Mouse (Mus musculus) forebrain, embryonic 12.5 days (tissue): Measurements from ENCODE around the gene Ankfn1. TPM values are rescaled to one million over a fixed set of nuclear protein-coding genes. Genes with fewer than 3 reads are reported as not detected.

Source experiments
- ATAC-seq: fragments of 200-750 bp; cut with Nextera tagmentation; 2 replicates; pipeline ENCODE4 v1.8.0; 2017; ENCODE audit warnings: moderate TSS enrichment; ENCODE audit not compliant: low FRiP score
- H3K27ac ChIP-seq: fragments of 300-500 bp; sonication (generic); 2 replicates; pipeline ENCODE4 v1.5.1; 2016; ENCODE audit warnings: mild to moderate bottlenecking
- H3K27me3 ChIP-seq: fragments of 300-500 bp; sonication (generic); 2 replicates; pipeline ENCODE4 v1.6.1; 2016; ENCODE audit warnings: mild to moderate bottlenecking
- H3K36me3 ChIP-seq: fragments of 300-500 bp; sonication (generic); replicated peaks from 2 replicates; pipeline ENCODE4 v1.6.1; 2016; ENCODE audit warnings: mild to moderate bottlenecking
- H3K4me1 ChIP-seq: fragments of 300-500 bp; sonication (generic); 2 replicates; pipeline ENCODE4 v1.6.1; 2016
- H3K4me2 ChIP-seq: fragments of 300-500 bp; sonication (generic); 2 replicates; pipeline ENCODE4 v1.6.1; 2016; ENCODE audit warnings: mild to moderate bottlenecking, moderate library complexity
- H3K4me3 ChIP-seq: fragments of 300-500 bp; sonication (generic); replicated peaks from 2 replicates; pipeline ENCODE4 v1.5.1; 2016; ENCODE audit warnings: mild to moderate bottlenecking
- H3K9ac ChIP-seq: fragments of 300-500 bp; sonication (generic); 2 replicates; pipeline ENCODE4 v1.6.1; 2016; ENCODE audit warnings: mild to moderate bottlenecking
- H3K9me3 ChIP-seq: fragments of 300-500 bp; sonication (generic); 2 replicates; pipeline ENCODE4 v1.6.1; 2016
- WGBS: fragments of 180-500 bp; shearing (Covaris S2); methylation state at CpG from one replicate; pipeline ENCODE4 v1.1.7; 2016; 5-methylcytosine and 5-hydroxymethylcytosine counted together
- polyA plus RNA-seq: library from polyadenylated mRNA; unstranded; fragments of >200 nt; fragmentation: Nextera tagmentation; extraction: Ambion mirVana; gene quantifications from 2 replicates; pipeline ENCODE4 v1.2.1, GENCODE M21; 2016

Ankfn1 gene
- polyA plus RNA-seq, 1 experiment from 2014 or later, result 3.5 TPM

GRCm38 (mm10) chr11:89765014-89765769 is 12.3 kb downstream of the Ankfn1 start:
- H3K27me3 ChIP-seq, result peaks cover 65% of the 10 kb centered on the region
- ATAC-seq, result peak; percentile 58; the same call in 1 of the 2 replicates
- H3K36me3 ChIP-seq, result no peaks in the 10 kb centered on the region
- no peak overlapping the region for H3K4me2 ChIP-seq
- 15% methylated on average over 2 of the region's 2 CpGs for WGBS
- H3K4me1 ChIP-seq, result peaks cover 20% of the 10 kb centered on the region
- H3K4me3 ChIP-seq, result no peak overlapping the region
- H3K9ac ChIP-seq, result no peak overlapping the region
- H3K9me3 ChIP-seq, result no peaks in the 10 kb centered on the region
- H3K27ac ChIP-seq, result 0 out of 2 replicates have a peak overlapping the region, but pooled peaks have one; percentile 1

GRCm38 (mm10) chr11:89733973-89734693 is 43.3 kb downstream of the Ankfn1 start:
- no peak overlapping the region for H3K9ac ChIP-seq
- H3K27ac ChIP-seq, result no peak overlapping the region
- no peaks in the 10 kb centered on the region for H3K36me3 ChIP-seq
- no peak overlapping the region for H3K4me3 ChIP-seq
- H3K4me1 ChIP-seq, result no peaks in the 10 kb centered on the region
- H3K9me3 ChIP-seq, result no peaks in the 10 kb centered on the region
- no peak overlapping the region for H3K4me2 ChIP-seq
- H3K27me3 ChIP-seq, result no peaks in the 10 kb centered on the region
- ATAC-seq, result no peak
- WGBS, result 90% methylated on average over 10 of the region's 10 CpGs

- Histone ChIP-seq H3K27me3 (no peaks in the 10 kb centered on the region), H3K36me3 (no peaks in the 10 kb centered on the region), H3K9ac (no peak overlapping the region), H3K9me3 (no peaks in the 10 kb centered on the region), H3K4me2 (no peak overlapping the region), H3K4me3 (no peak overlapping the region), H3K27ac (no peak overlapping the region), H3K4me1 (no peaks in the 10 kb centered on the region)
- 86% methylated on average over 7 of the region's 7 CpGs for WGBS
- ATAC-seq, result no peak
Observed at GRCm38 (mm10) chr11:89733526-89733925, 43.9 kb downstream of the Ankfn1 start.

GRCm38 (mm10) chr11:89720847-89721246 is 56.6 kb downstream of the Ankfn1 start:
- 0 out of 2 replicates have a peak, but pooled peaks have one; percentile 14 for ATAC-seq
- H3K4me3 ChIP-seq, result no peak overlapping the region
- no peaks in the 10 kb centered on the region; the same call in 1 of the 2 replicates for H3K27me3 ChIP-seq
- H3K9me3 ChIP-seq, result no peaks in the 10 kb centered on the region
- H3K27ac ChIP-seq, result no peak overlapping the region
- peaks cover 14% of the 10 kb centered on the region; the same call in 1 of the 2 replicates for H3K4me1 ChIP-seq
- 16% methylated on average over 5 of the region's 5 CpGs for WGBS
- no peak overlapping the region for H3K9ac ChIP-seq
- no peaks in the 10 kb centered on the region for H3K36me3 ChIP-seq
- H3K4me2 ChIP-seq, result no peak overlapping the region

- H3K4me2 ChIP-seq, result no peak overlapping the region
- no peaks in the 10 kb centered on the region; the same call in 1 of the 2 replicates for H3K27me3 ChIP-seq
- H3K4me1 ChIP-seq, result peaks cover 14% of the 10 kb centered on the region; the same call in 1 of the 2 replicates
- no peak overlapping the region for H3K4me3 ChIP-seq
- ATAC-seq, result no peak; the same call in 1 of the 2 replicates
- H3K27ac ChIP-seq, result no peak overlapping the region
- no peaks in the 10 kb centered on the region for H3K9me3 ChIP-seq
- H3K9ac ChIP-seq, result no peak overlapping the region
- no peaks in the 10 kb centered on the region for H3K36me3 ChIP-seq
- WGBS, result 39% methylated on average over 14 of the region's 14 CpGs
Observed at GRCm38 (mm10) chr11:89718491-89718982, 58.9 kb downstream of the Ankfn1 start.

GRCm38 (mm10) chr11:89716351-89716750 is 61.1 kb downstream of the Ankfn1 start:
- 92% methylated on average over 7 of the region's 7 CpGs for WGBS
- Histone ChIP-seq H3K4me3 (no peak overlapping the region), H3K27me3 (no peaks in the 10 kb centered on the region; the same call in 1 of the 2 replicates), H3K9me3 (no peaks in the 10 kb centered on the region), H3K27ac (no peak overlapping the region), H3K36me3 (no peaks in the 10 kb centered on the region), H3K4me2 (no peak overlapping the region), H3K4me1 (peaks cover 14% of the 10 kb centered on the region; the same call in 1 of the 2 replicates), H3K9ac (no peak overlapping the region)
- no peak for ATAC-seq

DNA sequence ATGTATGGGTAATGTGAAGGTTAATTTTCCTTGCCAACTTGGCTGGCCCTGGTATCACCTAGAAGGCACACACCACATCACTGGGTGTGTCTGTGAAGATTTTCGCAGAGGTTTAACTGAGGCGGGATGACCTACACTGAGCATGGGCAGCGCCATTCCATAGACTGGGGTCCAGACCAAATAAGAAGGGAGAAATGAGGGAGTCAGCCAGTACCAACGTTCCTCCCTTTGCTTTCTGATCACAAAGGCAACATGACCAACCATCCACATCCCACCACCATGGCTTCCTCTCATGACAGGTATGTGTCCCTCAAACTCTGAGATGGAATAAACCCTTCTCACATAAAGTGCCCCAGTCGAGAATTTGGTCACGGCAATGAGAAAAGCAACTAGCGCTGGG is 68.9 kb downstream of the Ankfn1 start:
- WGBS, result 90% methylated on average over 7 of the region's 7 CpGs
- H3K27ac ChIP-seq, result no peak overlapping the region
- no peaks in the 10 kb centered on the region for H3K4me1 ChIP-seq
- no peaks in the 10 kb centered on the region for H3K27me3 ChIP-seq
- no peak for ATAC-seq
- H3K36me3 ChIP-seq, result no peaks in the 10 kb centered on the region
- no peak overlapping the region for H3K9ac ChIP-seq
- no peaks in the 10 kb centered on the region for H3K9me3 ChIP-seq
- no peak overlapping the region for H3K4me2 ChIP-seq
- H3K4me3 ChIP-seq, result no peak overlapping the region

DNA sequence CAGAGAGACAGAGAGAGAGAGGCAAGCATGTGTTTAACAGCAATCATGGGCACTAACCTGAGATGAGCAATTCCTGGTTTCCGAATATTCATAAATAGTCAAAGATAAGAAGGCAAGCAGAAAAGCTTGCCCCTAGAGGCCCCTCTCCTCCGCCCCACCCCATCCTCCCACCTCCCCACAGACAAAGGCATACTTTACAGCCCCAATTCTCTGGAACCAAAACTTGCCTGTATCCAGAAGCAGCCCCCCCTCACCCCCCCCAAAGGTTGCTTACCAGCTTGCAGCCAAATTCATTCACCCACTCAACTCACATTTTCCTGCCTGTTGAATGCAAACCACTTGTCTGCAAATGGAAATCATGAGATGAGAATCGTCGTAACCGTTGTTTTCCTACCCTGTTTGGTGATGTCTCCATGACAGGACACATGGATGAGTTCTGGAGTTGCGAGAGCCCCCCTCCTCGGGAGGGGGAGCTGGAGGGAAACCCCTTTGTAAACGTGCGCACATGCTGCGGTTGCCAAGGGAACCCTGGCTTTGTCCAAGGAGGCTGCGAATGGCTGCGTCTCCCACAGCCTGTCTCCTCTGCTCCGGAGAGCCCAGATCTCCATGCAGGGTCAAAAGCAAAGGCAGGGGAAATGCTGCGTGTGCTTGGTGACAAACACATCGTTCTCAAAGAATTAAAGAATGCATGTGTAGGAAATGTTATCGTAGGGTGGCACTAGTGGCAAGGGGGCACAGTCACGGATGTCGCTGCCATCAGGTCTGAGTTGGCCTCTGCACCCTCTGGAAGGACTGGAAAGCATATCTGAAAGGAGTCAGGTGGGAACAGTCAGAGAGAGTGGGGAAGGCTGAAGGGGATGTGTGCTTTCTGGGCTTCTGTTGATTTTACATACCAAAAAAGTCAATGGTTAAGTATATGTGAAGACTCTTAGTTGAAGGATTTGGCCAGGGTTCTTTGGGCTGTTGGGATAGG is 80.7 kb downstream of the Ankfn1 start:
- Histone ChIP-seq H3K36me3 (no peaks in the 10 kb centered on the region), H3K4me1 (peaks cover 16% of the 10 kb centered on the region), H3K4me3 (peak overlapping the region; percentile 27), H3K27ac (no peak overlapping the region), H3K9me3 (no peaks in the 10 kb centered on the region), H3K4me2 (peak overlapping the region; percentile 56), H3K27me3 (peaks cover 11% of the 10 kb centered on the region), H3K9ac (no peak overlapping the region)
- WGBS, result 14% methylated on average over 18 of the region's 18 CpGs
- peak; percentile 93 for ATAC-seq

- 93% methylated on average over 4 of the region's 4 CpGs for WGBS
- peaks cover 8% of the 10 kb centered on the region for H3K27me3 ChIP-seq
- no peak overlapping the region for H3K4me3 ChIP-seq
- H3K9ac ChIP-seq, result no peak overlapping the region
- no peak overlapping the region for H3K27ac ChIP-seq
- no peak for ATAC-seq
- H3K4me2 ChIP-seq, result no peak overlapping the region
- no peaks in the 10 kb centered on the region for H3K9me3 ChIP-seq
- H3K4me1 ChIP-seq, result peaks cover 16% of the 10 kb centered on the region
- H3K36me3 ChIP-seq, result no peaks in the 10 kb centered on the region
Observed at GRCm38 (mm10) chr11:89693686-89694085, 83.8 kb downstream of the Ankfn1 start.

GRCm38 (mm10) chr11:89676922-89677321 is 100.5 kb downstream of the Ankfn1 start:
- Histone ChIP-seq H3K9me3 (no peaks in the 10 kb centered on the region), H3K4me2 (no peak overlapping the region), H3K27ac (no peak overlapping the region), H3K9ac (no peak overlapping the region), H3K4me3 (no peak overlapping the region), H3K4me1 (peaks cover 11% of the 10 kb centered on the region), H3K27me3 (no peaks in the 10 kb centered on the region), H3K36me3 (no peaks in the 10 kb centered on the region)
- ATAC-seq, result no peak
- 92% methylated on average over 2 of the region's 2 CpGs for WGBS

DNA sequence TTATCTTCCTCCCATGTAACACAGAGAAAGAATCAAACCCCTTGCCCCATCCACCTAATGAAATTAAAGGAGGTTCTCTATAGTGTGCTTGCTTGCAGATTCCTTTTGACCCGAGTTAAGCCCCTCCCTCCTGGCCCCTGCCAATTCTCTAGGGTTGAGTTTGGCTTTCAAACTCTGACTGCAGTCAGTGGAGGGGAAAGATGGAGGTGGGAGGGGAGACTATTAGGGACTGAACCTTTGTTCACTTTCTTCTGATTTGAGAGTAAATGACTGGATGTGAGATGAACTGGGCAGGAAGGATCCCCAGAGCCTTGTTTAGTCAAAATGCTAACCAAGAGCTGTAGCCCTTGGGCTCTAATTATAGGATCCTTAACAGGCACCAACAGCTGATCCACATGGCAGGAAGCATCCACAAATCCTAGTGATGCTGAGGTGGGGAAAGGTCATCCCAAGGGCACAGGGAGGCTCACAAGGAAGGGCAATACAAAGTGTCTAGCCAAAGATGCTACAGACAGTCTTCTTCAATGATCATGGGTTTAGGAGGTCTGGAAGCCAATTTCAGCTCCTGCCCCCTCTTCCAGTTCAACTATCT is 103.4 kb downstream of the Ankfn1 start:
- Histone ChIP-seq H3K27me3 (no peaks in the 10 kb centered on the region), H3K36me3 (no peaks in the 10 kb centered on the region), H3K27ac (no peak overlapping the region), H3K4me1 (peaks cover 11% of the 10 kb centered on the region), H3K9ac (no peak overlapping the region), H3K9me3 (no peaks in the 10 kb centered on the region), H3K4me3 (no peak overlapping the region), H3K4me2 (no peak overlapping the region)
- ATAC-seq, result no peak
- 0% methylated on average over 1 of the region's 1 CpGs for WGBS
